Mouse (Mus musculus) heart, embryonic 14.5 days (tissue): ENCODE results near the gene Sumo1. TPM values are rescaled to one million over a fixed set of nuclear protein-coding genes. Genes with fewer than 3 reads are reported as not detected.

Source experiments
- ATAC-seq: fragments of 200-750 bp; cut with Nextera tagmentation; 2 replicates; pipeline ENCODE4 v1.8.0; 2017; ENCODE audit warnings: low read depth, moderate TSS enrichment; ENCODE audit not compliant: insufficient number of reproducible peaks, insufficient read depth, low FRiP score
- H3K27ac ChIP-seq, 2 experiments: fragments of 200-500 bp in 1 of 2; fragments of 300-500 bp in 1 of 2; sonication (generic) in 1 of 2; replicated peaks in 1 of 2; 2 replicates each; pipeline ENCODE4 v1.5.1; 2012 to 2014; ENCODE audit warnings: low read depth in 2 of 2, low read length in 2 of 2, control low read depth in 1 of 2, mild to moderate bottlenecking in 1 of 2, mixed read lengths in 1 of 2; ENCODE audit not compliant: control insufficient read depth in 1 of 2, insufficient read depth in 1 of 2
- H3K27me3 ChIP-seq: fragments of 300-500 bp; sonication (generic); 2 replicates; pipeline ENCODE4 v1.6.1; 2014; ENCODE audit warnings: mild to moderate bottlenecking, low read length, control low read depth; ENCODE audit not compliant: control insufficient read depth, insufficient read depth
- H3K36me3 ChIP-seq: fragments of 300-500 bp; sonication (generic); 2 replicates; pipeline ENCODE4 v1.6.1; 2014; ENCODE audit warnings: mild to moderate bottlenecking, control low read depth, low read length, mixed read lengths; ENCODE audit not compliant: control insufficient read depth, insufficient read depth
- H3K4me1 ChIP-seq, 2 experiments: fragments of 200-500 bp in 1 of 2; fragments of 300-500 bp in 1 of 2; sonication (generic) in 1 of 2; 2 replicates each; pipeline ENCODE4 v1.6.1; 2012 to 2014; ENCODE audit warnings: low read length in 2 of 2, control low read depth in 1 of 2, mixed read lengths in 1 of 2; ENCODE audit not compliant: control insufficient read depth in 2 of 2, insufficient read depth in 2 of 2
- H3K4me2 ChIP-seq: fragments of 300-500 bp; sonication (generic); 2 replicates; pipeline ENCODE4 v1.6.1; 2014; ENCODE audit warnings: mild to moderate bottlenecking, low read length
- H3K4me3 ChIP-seq, 2 experiments: fragments of 200-500 bp in 1 of 2; fragments of 300-500 bp in 1 of 2; sonication (generic) in 1 of 2; 2 replicates each; pipeline ENCODE4 v1.5.1; 2012 to 2014; ENCODE audit warnings: low read length in 2 of 2, mild to moderate bottlenecking in 2 of 2, control low read depth in 1 of 2, low read depth in 1 of 2, moderate library complexity in 1 of 2; ENCODE audit not compliant: control insufficient read depth in 1 of 2, insufficient read depth in 1 of 2
- H3K9ac ChIP-seq: fragments of 300-500 bp; sonication (generic); 2 replicates; pipeline ENCODE4 v1.6.1; 2014; ENCODE audit warnings: mild to moderate bottlenecking, low read length
- H3K9me3 ChIP-seq: fragments of 300-500 bp; sonication (generic); 2 replicates; pipeline ENCODE4 v1.6.1; 2016; ENCODE audit warnings: low read length, control low read depth; ENCODE audit not compliant: control insufficient read depth
- WGBS: fragments of 180-500 bp; shearing (Covaris S2); extraction: QIAGEN DNeasy Blood & Tissue Kit; methylation state at CpG from one replicate; pipeline ENCODE4 v1.1.7; 2014; 5-methylcytosine and 5-hydroxymethylcytosine counted together
- polyA plus RNA-seq: library from polyadenylated mRNA; unstranded; fragments of >200 nt; fragmentation: Nextera tagmentation; extraction: Ambion mirVana; gene quantifications from 2 replicates; pipeline ENCODE4 v1.2.1, GENCODE M21; 2014

Gene Sumo1
- polyA plus RNA-seq, 1 experiment from 2014 or later: 246 TPM

DNA sequence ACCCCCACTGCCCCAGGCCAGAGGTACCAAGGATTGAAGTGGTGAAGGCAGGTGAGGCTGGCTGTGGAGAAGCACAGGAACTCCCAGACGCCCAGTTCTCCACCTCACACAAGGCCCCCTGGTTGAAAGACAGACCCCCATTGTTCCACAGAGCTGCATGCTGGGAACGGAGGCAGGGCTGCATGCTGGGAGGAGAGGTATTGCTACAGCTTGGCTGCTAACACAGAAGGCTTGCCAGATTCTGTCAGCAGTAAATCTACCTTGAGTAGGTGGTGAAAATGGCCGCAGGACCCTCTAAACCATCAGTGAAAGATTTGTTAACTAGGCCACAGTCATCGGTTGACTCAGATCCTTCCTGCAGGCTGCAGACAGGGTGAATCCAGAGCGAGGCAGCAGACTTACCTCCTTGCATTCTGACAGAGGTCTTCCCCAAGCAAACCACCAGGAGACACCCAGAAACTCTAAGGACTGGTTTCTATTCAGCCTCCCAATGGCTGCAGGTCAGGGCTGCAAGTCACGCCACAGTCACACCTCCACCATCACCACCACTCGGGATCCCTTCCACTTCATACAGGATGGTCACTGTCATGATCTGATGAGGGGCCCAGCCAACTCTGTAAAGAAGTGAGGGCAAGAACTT lies 121.5 kb downstream of the Sumo1 start:
- no peaks in the 10 kb centered on the region for H3K4me1 ChIP-seq
- no peaks in the 10 kb centered on the region for H3K9me3 ChIP-seq
- H3K9ac ChIP-seq: no peak overlapping the region
- peaks cover 9% of the 10 kb centered on the region; the same call in 1 of the 2 replicates for H3K27me3 ChIP-seq
- ATAC-seq: no peak
- H3K4me3 ChIP-seq: no peak overlapping the region
- H3K36me3 ChIP-seq: no peaks in the 10 kb centered on the region
- no peak overlapping the region for H3K4me2 ChIP-seq
- H3K27ac ChIP-seq: no peak overlapping the region
- 62% methylated on average over 7 of the region's 7 CpGs for WGBS

GRCm38 (mm10) chr1:59548486-59548885 lies 122.1 kb downstream of the Sumo1 start:
- H3K36me3 ChIP-seq: no peaks in the 10 kb centered on the region
- no peak for ATAC-seq
- H3K4me2 ChIP-seq: no peak overlapping the region
- no peak overlapping the region for H3K4me3 ChIP-seq
- no peak overlapping the region for H3K9ac ChIP-seq
- no peaks in the 10 kb centered on the region for H3K9me3 ChIP-seq
- no peaks in the 10 kb centered on the region for H3K4me1 ChIP-seq
- H3K27ac ChIP-seq: no peak overlapping the region
- 84% methylated on average over 5 of the region's 5 CpGs for WGBS
- peaks cover 9% of the 10 kb centered on the region; the same call in 1 of the 2 replicates for H3K27me3 ChIP-seq

DNA sequence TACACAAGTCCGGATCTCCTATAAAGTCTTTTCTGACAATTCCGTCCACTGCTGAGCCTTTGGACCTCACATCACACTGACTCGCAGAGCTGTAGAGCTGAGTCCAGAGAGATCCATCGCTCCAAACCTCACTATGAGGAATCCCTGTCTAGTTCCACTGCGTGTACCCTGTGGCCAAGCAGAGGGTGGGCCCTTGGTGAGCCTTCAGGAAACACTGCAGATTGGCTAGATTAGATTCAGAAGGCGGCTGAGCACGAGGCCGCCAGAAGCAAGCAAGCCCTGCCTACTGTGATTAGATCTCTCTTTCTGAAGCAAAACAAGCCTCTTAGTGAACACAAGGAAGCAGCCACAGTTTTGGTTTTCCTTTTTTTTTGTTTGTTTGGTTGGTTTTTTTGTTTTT lies 126.7 kb downstream of the Sumo1 start:
- H3K36me3 ChIP-seq: no peaks in the 10 kb centered on the region
- H3K4me3 ChIP-seq: no peak overlapping the region
- no peak for ATAC-seq
- WGBS: 59% methylated on average over 8 of the region's 8 CpGs
- no peaks in the 10 kb centered on the region for H3K9me3 ChIP-seq
- H3K4me1 ChIP-seq: no peaks in the 10 kb centered on the region
- H3K27me3 ChIP-seq: peaks cover 5% of the 10 kb centered on the region; the same call in 1 of the 2 replicates
- H3K27ac ChIP-seq: no peak overlapping the region
- H3K9ac ChIP-seq: no peak overlapping the region
- H3K4me2 ChIP-seq: no peak overlapping the region

DNA sequence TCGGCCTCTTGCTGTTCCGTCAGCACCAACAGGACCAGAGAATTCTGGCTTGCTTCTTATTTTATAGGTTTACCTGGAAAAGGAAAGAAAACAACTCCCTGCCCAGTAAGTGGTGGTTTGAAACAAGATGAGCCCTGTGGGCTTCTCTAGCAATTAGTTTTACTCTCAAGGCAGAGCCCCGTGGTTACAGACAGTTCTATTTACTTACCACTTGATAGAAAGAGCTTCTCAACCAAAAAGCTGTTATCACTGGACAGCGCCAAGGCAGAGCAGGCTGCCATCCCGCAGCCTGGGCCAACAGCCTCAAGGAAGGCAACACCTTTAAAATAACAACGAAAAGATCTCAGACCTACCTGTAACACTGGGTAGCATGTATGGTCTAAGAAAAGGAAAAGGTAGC lies 128.4 kb downstream of the Sumo1 start:
- Histone ChIP-seq H3K27ac (no peak overlapping the region), H3K4me1 (no peaks in the 10 kb centered on the region), H3K36me3 (no peaks in the 10 kb centered on the region), H3K27me3 (no peaks in the 10 kb centered on the region), H3K9ac (no peak overlapping the region), H3K4me2 (no peak overlapping the region), H3K9me3 (no peaks in the 10 kb centered on the region), H3K4me3 (no peak overlapping the region)
- ATAC-seq: no peak
- WGBS: 40% methylated on average over 6 of the region's 6 CpGs

DNA sequence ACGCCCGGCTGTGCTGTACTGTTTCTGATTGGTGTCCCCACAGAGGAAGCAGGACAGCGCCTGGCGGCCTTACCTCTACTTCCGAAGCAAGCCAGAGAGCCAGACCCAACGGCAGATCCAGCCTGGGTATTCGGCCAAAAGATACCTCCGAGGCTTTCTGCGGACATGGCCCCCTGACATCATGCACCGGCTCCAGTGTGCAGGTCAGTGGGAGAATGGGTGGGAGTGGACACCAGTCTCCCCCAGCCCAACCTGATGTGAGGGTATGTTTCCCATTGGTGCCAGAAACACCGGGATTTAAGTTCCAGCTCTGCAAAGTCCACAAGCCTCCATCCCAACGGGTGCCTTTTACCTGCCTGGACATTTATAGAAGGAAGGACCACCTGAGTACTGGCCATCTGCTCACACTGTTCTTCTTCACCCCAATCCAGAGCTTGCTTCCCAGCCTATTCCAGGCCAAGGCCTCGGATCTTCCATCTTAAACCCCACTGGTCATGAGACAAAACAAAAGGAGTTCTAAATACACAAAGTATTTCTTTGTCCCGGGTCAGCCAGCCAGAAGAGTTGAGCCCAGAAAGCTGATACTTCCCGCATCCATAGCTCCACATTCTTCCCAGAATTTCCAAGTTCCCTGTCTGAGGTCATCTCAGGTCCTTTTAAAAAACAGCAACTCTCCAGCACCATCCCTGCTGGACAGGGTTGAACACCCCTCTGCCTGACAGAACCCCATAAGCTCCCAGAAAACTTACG lies 129.2 kb downstream of the Sumo1 start:
- Histone ChIP-seq H3K9me3 (no peaks in the 10 kb centered on the region), H3K4me1 (no peaks in the 10 kb centered on the region), H3K9ac (no peak overlapping the region), H3K4me3 (no peak overlapping the region), H3K4me2 (no peak overlapping the region), H3K27me3 (no peaks in the 10 kb centered on the region), H3K36me3 (no peaks in the 10 kb centered on the region), H3K27ac (no peak overlapping the region)
- ATAC-seq: no peak
- WGBS: 89% methylated on average over 16 of the region's 16 CpGs

GRCm38 (mm10) chr1:59540537-59541148 lies 130.0 kb downstream of the Sumo1 start:
- H3K4me2 ChIP-seq: no peak overlapping the region
- no peak overlapping the region for H3K9ac ChIP-seq
- H3K27me3 ChIP-seq: no peaks in the 10 kb centered on the region
- no peak overlapping the region for H3K4me3 ChIP-seq
- ATAC-seq: no peak
- H3K36me3 ChIP-seq: no peaks in the 10 kb centered on the region
- no peaks in the 10 kb centered on the region for H3K4me1 ChIP-seq
- 78% methylated on average over 19 of the region's 19 CpGs for WGBS
- H3K9me3 ChIP-seq: no peaks in the 10 kb centered on the region
- H3K27ac ChIP-seq: no peak overlapping the region

DNA sequence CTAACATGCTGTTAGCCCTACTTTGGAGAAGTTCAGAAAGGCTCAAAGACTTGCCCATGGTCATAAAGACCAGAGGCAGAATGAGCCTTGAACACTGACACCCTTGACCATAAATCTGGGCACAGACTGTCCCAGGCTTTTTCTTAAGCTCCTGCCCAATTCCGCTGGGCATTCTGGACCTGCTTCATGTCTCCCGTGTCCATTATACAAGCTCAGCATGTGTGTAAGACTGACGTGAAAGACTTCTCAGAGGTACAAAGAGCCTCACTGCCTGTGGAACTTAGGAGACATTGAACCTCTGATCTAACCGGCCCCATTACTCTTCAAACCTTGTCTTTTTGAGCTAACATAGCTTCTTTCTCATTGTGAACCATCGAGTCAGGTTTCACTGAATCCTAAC lies 132.3 kb downstream of the Sumo1 start:
- H3K9ac ChIP-seq: no peak overlapping the region
- no peak for ATAC-seq
- H3K4me3 ChIP-seq: no peak overlapping the region
- 78% methylated on average over 5 of the region's 5 CpGs for WGBS
- H3K9me3 ChIP-seq: no peaks in the 10 kb centered on the region
- H3K27ac ChIP-seq: no peak overlapping the region
- no peaks in the 10 kb centered on the region for H3K27me3 ChIP-seq
- H3K4me2 ChIP-seq: no peak overlapping the region
- H3K36me3 ChIP-seq: no peaks in the 10 kb centered on the region
- no peaks in the 10 kb centered on the region for H3K4me1 ChIP-seq
